11 mouse cellular contexts compared by ENCODE assay signal in the genomic region with DNA sequence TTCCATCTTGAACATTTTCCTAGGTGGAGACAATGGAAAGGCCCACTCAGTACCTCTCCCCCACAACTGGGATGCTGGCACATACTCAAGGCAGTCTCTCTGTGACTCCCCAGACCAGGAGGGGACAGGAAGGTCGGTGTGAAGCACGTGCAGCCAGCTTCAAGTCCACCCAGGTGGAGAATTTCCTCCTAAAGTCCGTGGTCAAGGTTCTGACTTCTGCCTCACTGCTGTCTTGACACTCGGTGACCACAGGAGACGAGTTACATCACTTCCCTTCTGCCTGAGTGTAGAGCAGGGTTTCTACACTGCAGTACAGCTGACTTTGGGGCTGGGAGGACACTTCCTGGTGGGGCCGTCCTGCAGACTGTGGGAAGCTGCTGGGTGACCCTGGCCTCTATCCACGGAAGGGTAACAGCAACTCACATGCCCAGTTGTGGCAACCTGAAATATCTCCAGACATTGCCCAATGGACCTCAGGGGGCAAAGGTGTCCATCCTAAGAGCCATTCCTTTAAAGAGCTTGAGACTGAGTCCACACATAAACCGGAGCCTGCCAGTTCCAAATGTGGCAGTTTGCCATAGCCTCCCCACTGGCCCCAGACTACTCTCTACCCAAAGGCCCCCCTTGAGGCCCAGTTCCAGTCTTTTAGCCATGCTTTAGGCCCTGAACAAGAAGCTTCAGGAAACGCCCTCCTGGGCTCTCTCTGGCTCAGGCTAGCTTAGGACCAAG. TPM values are rescaled to one million over a fixed set of nuclear protein-coding genes. Genes with fewer than 3 reads are reported as not detected.
DNase-seq lines count a peak whose midpoint lies in the region; ATAC-seq lines count a peak whose summit lies in the region.
"Had no signal": no experiment of that assay in that cellular context is flagged by ENCODE, and none has a peak within 500 bp of the region (broad histone marks: within the 10 kb centered on the region; RNA-seq: fewer than 3 reads in every experiment).

No protein-coding gene starts in this region.

- WGBS in intestine, embryonic 16.5 days = 58% methylated on average over 9 of the region's 9 CpGs

- no peak overlapping the region for H3K4me2 ChIP-seq in intestine, embryonic 16.5 days (ENCODE audit: low read depth, low read length)

- no peaks in the 10 kb centered on the region for H3K9me3 ChIP-seq in intestine, embryonic 16.5 days (ENCODE audit: control insufficient read depth, low read length)

- no peaks in the 10 kb centered on the region for H3K36me3 ChIP-seq in intestine, embryonic 16.5 days (ENCODE audit: control insufficient read depth, insufficient read depth, low read length)

- DNase-seq in heart, adult 11 months = peak; percentile 90
- DNase-seq in heart, adult 9 months (ENCODE audit: low spot score in 2 of 2) = no peak
- DNase-seq in 416B (ENCODE audit: low read depth) = peak; percentile 86
- DNase-seq in adrenal gland, adult 8-10 months = no peak
- no peak for DNase-seq in testis, postnatal 10 days (ENCODE audit: low spot score)
- DNase-seq in retina, postnatal 1 day = no peak
- DNase-seq: adrenal gland, postnatal 25 days had no signal

- no peak overlapping the region for H3K4me3 ChIP-seq in intestine, embryonic 16.5 days (ENCODE audit: low read length)
- H3K4me3 ChIP-seq: heart, adult 2 months; layer of hippocampus, adult 2 months had no signal

- no peaks in the 10 kb centered on the region for H3K27me3 ChIP-seq in intestine, embryonic 16.5 days (replicated peaks; ENCODE audit: control insufficient read depth, insufficient read depth, low read length)

- H3K9ac ChIP-seq in intestine, embryonic 16.5 days (ENCODE audit: low read depth, low read length) = 0 out of 2 replicates have a peak overlapping the region, but pooled peaks have one; percentile 6

- ATAC-seq in intestine, embryonic 16.5 days = peak; percentile 40; the same call in 1 of the 2 replicates
- ATAC-seq in megakaryocyte progenitor cell, adult 5-6 weeks (replicated peaks; ENCODE audit: poor library complexity) = peak; percentile 93

- peaks cover 5% of the 10 kb centered on the region; the same call in 1 of the 2 replicates for H3K4me1 ChIP-seq in intestine, embryonic 16.5 days (ENCODE audit: control insufficient read depth, insufficient read depth, low read length)

- H3K27ac ChIP-seq in intestine, embryonic 16.5 days (ENCODE audit: low read length) = peak overlapping the region; percentile 41
- H3K27ac ChIP-seq: heart, adult 2 months; layer of hippocampus, adult 2 months had no signal

RNA-seq across cellular contexts. Expression of gene Ppp2r5c, which starts 10.1 kb away (rescaled TPM):
- polyA plus RNA-seq in intestine, embryonic 16.5 days (2015; fragmentation: Nextera tagmentation; extraction: Ambion mirVana) = 129 and 133 TPM in 2 replicates
- total RNA-seq in megakaryocyte progenitor cell, adult 5-6 weeks (2015) = 108 and 119 TPM in 2 replicates
- total RNA-seq in megakaryocyte progenitor cell, adult 5-6 weeks (2017) = 189 and 205 TPM in 2 replicates
- 100 to 1,000 TPM; 106 to 141 (median 127) TPM for total RNA-seq in adrenal gland, adult 8-10 months (2022)

Comparison
In these comparisons a context has a peak if more than half of its experiments do, and no peak if none do; other contexts are left out.
1. DNase-seq: peak in heart, adult 11 months (single experiment) and 416B (single experiment); none in heart, adult 9 months (0 of 2), adrenal gland, adult 8-10 months (single experiment), testis, postnatal 10 days (single experiment) and retina, postnatal 1 day (single experiment).